ENCODE assay signal across 10 mouse cellular contexts in the genomic region with DNA sequence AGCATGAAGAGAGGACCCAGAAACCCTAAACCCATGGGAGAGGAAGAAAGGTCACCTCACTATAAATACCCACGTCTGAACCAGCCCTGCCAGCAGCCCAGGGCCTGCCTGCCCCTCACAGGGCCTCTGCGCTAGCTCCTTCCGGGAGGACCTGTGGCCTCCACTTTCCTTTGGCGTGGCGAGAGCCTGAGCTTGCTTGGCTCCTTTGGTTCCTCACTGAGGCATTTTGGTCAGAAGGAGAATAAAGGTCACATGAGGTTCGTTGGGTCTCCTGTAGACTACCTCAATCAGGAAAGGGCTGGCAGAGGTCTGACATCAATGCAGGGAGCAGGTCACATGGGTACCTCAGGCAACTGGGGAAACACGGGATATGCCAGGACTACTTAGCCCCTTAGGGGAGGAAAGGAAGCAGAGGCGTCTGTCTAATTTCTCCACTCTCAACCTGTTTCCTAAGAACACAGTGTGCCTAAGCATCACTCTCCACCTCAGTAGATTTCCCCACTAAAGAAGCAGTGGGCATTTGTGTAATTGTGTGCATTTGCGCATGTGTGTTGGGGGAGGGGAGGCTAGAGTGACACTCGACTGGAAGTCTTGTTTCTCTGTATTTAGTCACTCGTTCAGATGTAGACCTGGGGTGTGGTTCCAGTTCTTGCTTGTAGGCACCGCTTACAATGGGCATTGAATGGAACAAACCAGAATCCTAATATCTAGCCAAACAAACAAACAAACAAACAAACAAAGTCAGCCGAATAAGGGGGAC. TPM values are rescaled to one million over a fixed set of nuclear protein-coding genes. Genes with fewer than 3 reads are reported as not detected.
DNase-seq lines count a peak whose midpoint lies in the region; ATAC-seq lines count a peak whose summit lies in the region.
"Had no signal": no experiment of that assay in that cellular context is flagged by ENCODE, and none has a peak within 500 bp of the region (broad histone marks: within the 10 kb centered on the region; RNA-seq: fewer than 3 reads in every experiment).

No protein-coding gene starts in this region.

- peaks cover 52% of the 10 kb centered on the region for H3K4me1 ChIP-seq in liver, embryonic 15.5 days (replicated peaks)
- peaks cover 30% of the 10 kb centered on the region for H3K4me1 ChIP-seq in liver, embryonic 11.5 days (replicated peaks; ENCODE audit: control insufficient read depth, insufficient read depth, low read length)
- H3K4me1 ChIP-seq in heart, embryonic 11.5 days (ENCODE audit: control insufficient read depth, insufficient read depth, low read length) = peaks cover 43% of the 10 kb centered on the region

- no peaks in the 10 kb centered on the region for H3K36me3 ChIP-seq in liver, embryonic 15.5 days (replicated peaks)
- H3K36me3 ChIP-seq in liver, embryonic 11.5 days (ENCODE audit: control insufficient read depth, insufficient read depth, low read length) = no peaks in the 10 kb centered on the region
- peaks cover 9% of the 10 kb centered on the region for H3K36me3 ChIP-seq in heart, embryonic 11.5 days (ENCODE audit: control insufficient read depth, insufficient read depth, low read length)

- peak overlapping the region; percentile 51; the same call in 1 of the 2 replicates for H3K27ac ChIP-seq in liver, embryonic 15.5 days (replicated peaks)
- H3K27ac ChIP-seq in liver, embryonic 11.5 days (ENCODE audit: low read depth, low read length) = no peak overlapping the region; the same call in 1 of the 2 replicates
- H3K27ac ChIP-seq in heart, embryonic 11.5 days (ENCODE audit: low read depth, low read length) = peak overlapping the region; percentile 54

- ATAC-seq in liver, embryonic 15.5 days (ENCODE audit: insufficient read depth) = no peak
- ATAC-seq in liver, embryonic 11.5 days (replicated peaks; ENCODE audit: low FRiP score) = no peak
- no peak for ATAC-seq in heart, embryonic 11.5 days (replicated peaks; ENCODE audit: insufficient number of reproducible peaks, low FRiP score, low TSS enrichment)
- peak; percentile 28 for ATAC-seq in megakaryocyte, adult 5-6 weeks (ENCODE audit: poor library complexity, severe bottlenecking)

- H3K9ac ChIP-seq in liver, embryonic 15.5 days = no peak overlapping the region
- no peak overlapping the region for H3K9ac ChIP-seq in liver, embryonic 11.5 days (ENCODE audit: low read depth, low read length)
- 0 out of 2 replicates have a peak overlapping the region, but pooled peaks have one; percentile 3 for H3K9ac ChIP-seq in heart, embryonic 11.5 days (ENCODE audit: low read depth, low read length)

- H3K27me3 ChIP-seq in liver, embryonic 15.5 days = no peaks in the 10 kb centered on the region
- H3K27me3 ChIP-seq in liver, embryonic 11.5 days (replicated peaks; ENCODE audit: control insufficient read depth, insufficient read depth, low read length) = no peaks in the 10 kb centered on the region
- no peaks in the 10 kb centered on the region for H3K27me3 ChIP-seq in heart, embryonic 11.5 days (ENCODE audit: control insufficient read depth, insufficient read depth, low read length)

- no peak overlapping the region for H3K4me3 ChIP-seq in liver, embryonic 15.5 days (replicated peaks)
- H3K4me3 ChIP-seq in liver, embryonic 11.5 days (ENCODE audit: low read depth, low read length) = no peak overlapping the region
- H3K4me3 ChIP-seq in heart, embryonic 11.5 days (ENCODE audit: low read depth, low read length) = no peak overlapping the region

- DNase-seq in liver, embryonic 11.5 days (ENCODE audit: low spot score) = no peak
- peak; percentile 73 for DNase-seq in R1 (ENCODE audit: low read depth, low spot score)
- DNase-seq in testis, postnatal 14 days (ENCODE audit: low spot score) = no peak
- no peak for DNase-seq in urinary bladder, postnatal 4 days (ENCODE audit: low spot score in 2 of 2)
- no peak for DNase-seq in adrenal gland, adult 2 months
- DNase-seq: cerebellum, postnatal 36 days had no signal

- no peaks in the 10 kb centered on the region for H3K9me3 ChIP-seq in liver, embryonic 15.5 days (replicated peaks)
- no peaks in the 10 kb centered on the region for H3K9me3 ChIP-seq in liver, embryonic 11.5 days (ENCODE audit: control insufficient read depth, low read length)
- no peaks in the 10 kb centered on the region for H3K9me3 ChIP-seq in heart, embryonic 11.5 days (replicated peaks; ENCODE audit: control insufficient read depth, low read length)

- H3K4me2 ChIP-seq in liver, embryonic 15.5 days = no peak overlapping the region
- no peak overlapping the region; the same call in 1 of the 2 replicates for H3K4me2 ChIP-seq in liver, embryonic 11.5 days
- H3K4me2 ChIP-seq in heart, embryonic 11.5 days = peak overlapping the region; percentile 34

- WGBS in liver, embryonic 15.5 days (ENCODE audit: insufficient replicate concordance) = 38% methylated on average over 13 of the region's 13 CpGs
- WGBS in liver, embryonic 11.5 days = 57% methylated on average over 13 of the region's 13 CpGs
- 47% methylated on average over 13 of the region's 13 CpGs for WGBS in heart, embryonic 11.5 days (ENCODE audit: insufficient replicate concordance)

RNA-seq across cellular contexts. Expression of gene Apobec2, which starts 5.6 kb away (rescaled TPM):
- polyA plus RNA-seq in liver, embryonic 15.5 days (2015; fragmentation: Nextera tagmentation; extraction: Ambion mirVana) = 2.5 and 4.3 TPM in 2 replicates
- 2.5 and 3.0 TPM in 2 replicates for polyA plus RNA-seq in liver, embryonic 11.5 days (2014; fragmentation: Nextera tagmentation; extraction: Ambion mirVana)
- 213 and 216 TPM in 2 replicates for polyA plus RNA-seq in heart, embryonic 11.5 days (2014; fragmentation: Nextera tagmentation; extraction: Ambion mirVana)
- 0.45 TPM in 1 of 2 replicates, not detected in the other for total RNA-seq in megakaryocyte, adult 5-6 weeks (2015)
- total RNA-seq in megakaryocyte, adult 5-6 weeks (2017) = 0.20 TPM in 1 of 2 replicates, not detected in the other
- total RNA-seq in adrenal gland, adult 2 months (2021) = 1 to 10 TPM; 1.7 to 2.0 TPM
- polyA plus RNA-seq in adrenal gland, adult 2 months (2012; rRNA removed) = 0.28 and 0.58 TPM in 2 replicates
- polyA plus RNA-seq: liver, adult 2 months had no signal

RNA-seq across cellular contexts. Expression of gene Oard1, which starts 17.4 kb away (rescaled TPM):
- 42.8 and 44.0 TPM in 2 replicates for polyA plus RNA-seq in liver, embryonic 15.5 days (2015; fragmentation: Nextera tagmentation; extraction: Ambion mirVana)
- 76.8 and 80.2 TPM in 2 replicates for polyA plus RNA-seq in liver, embryonic 11.5 days (2014; fragmentation: Nextera tagmentation; extraction: Ambion mirVana)
- 47.4 and 48.0 TPM in 2 replicates for polyA plus RNA-seq in heart, embryonic 11.5 days (2014; fragmentation: Nextera tagmentation; extraction: Ambion mirVana)
- total RNA-seq in megakaryocyte, adult 5-6 weeks (2015) = 40.3 and 42.5 TPM in 2 replicates
- 52.8 and 53.3 TPM in 2 replicates for total RNA-seq in megakaryocyte, adult 5-6 weeks (2017)
- 10 to 100 TPM; 14.6 to 19.6 TPM for total RNA-seq in adrenal gland, adult 2 months (2021)
- polyA plus RNA-seq in adrenal gland, adult 2 months (2012; rRNA removed) = 2.5 TPM in 2 replicates

RNA-seq across cellular contexts. Expression of gene Nfya, which starts 17.5 kb away (rescaled TPM):
- polyA plus RNA-seq in liver, embryonic 15.5 days (2015; fragmentation: Nextera tagmentation; extraction: Ambion mirVana) = 8.0 TPM in 2 replicates
- polyA plus RNA-seq in liver, embryonic 11.5 days (2014; fragmentation: Nextera tagmentation; extraction: Ambion mirVana) = 18.7 and 20.4 TPM in 2 replicates
- polyA plus RNA-seq in heart, embryonic 11.5 days (2014; fragmentation: Nextera tagmentation; extraction: Ambion mirVana) = 16.9 and 19.6 TPM in 2 replicates
- total RNA-seq in megakaryocyte, adult 5-6 weeks (2015) = 83.3 and 85.2 TPM in 2 replicates
- total RNA-seq in megakaryocyte, adult 5-6 weeks (2017) = 32.8 and 47.1 TPM in 2 replicates
- total RNA-seq in adrenal gland, adult 2 months (2021) = 10 to 100 TPM; 26.4 to 41.3 TPM
- 45.1 and 55.8 TPM in 2 replicates for polyA plus RNA-seq in adrenal gland, adult 2 months (2012; rRNA removed)

RNA-seq across cellular contexts. Expression of gene Tspo2, which starts 24.2 kb away (rescaled TPM):
- 182 and 191 TPM in 2 replicates for polyA plus RNA-seq in liver, embryonic 15.5 days (2015; fragmentation: Nextera tagmentation; extraction: Ambion mirVana)
- 68.1 and 68.7 TPM in 2 replicates for polyA plus RNA-seq in liver, embryonic 11.5 days (2014; fragmentation: Nextera tagmentation; extraction: Ambion mirVana)
- polyA plus RNA-seq in heart, embryonic 11.5 days (2014; fragmentation: Nextera tagmentation; extraction: Ambion mirVana) = 2.1 TPM in 2 replicates
- total RNA-seq in megakaryocyte, adult 5-6 weeks (2015) = 3.2 and 5.3 TPM in 2 replicates
- total RNA-seq in megakaryocyte, adult 5-6 weeks (2017) = 4.4 and 14.3 TPM in 2 replicates
- total RNA-seq in adrenal gland, adult 2 months (2021) = not detected
- polyA plus RNA-seq in adrenal gland, adult 2 months (2012; rRNA removed) = not detected in 2 replicates
- total RNA-seq: liver, adult 2 months had no signal
- polyA plus RNA-seq: liver, adult 2 months had no signal

RNA-seq across cellular contexts. Expression of gene Unc5cl, which starts 27.5 kb away (rescaled TPM):
- 4.0 and 5.2 TPM in 2 replicates for polyA plus RNA-seq in liver, embryonic 15.5 days (2015; fragmentation: Nextera tagmentation; extraction: Ambion mirVana)
- polyA plus RNA-seq in liver, embryonic 11.5 days (2014; fragmentation: Nextera tagmentation; extraction: Ambion mirVana) = 1.0 and 2.0 TPM in 2 replicates
- polyA plus RNA-seq in heart, embryonic 11.5 days (2014; fragmentation: Nextera tagmentation; extraction: Ambion mirVana) = 0.17 and 0.23 TPM in 2 replicates
- 0.38 TPM in 1 of 2 replicates, not detected in the other for total RNA-seq in megakaryocyte, adult 5-6 weeks (2015)
- total RNA-seq in megakaryocyte, adult 5-6 weeks (2017) = 0.37 and 0.40 TPM in 2 replicates
- total RNA-seq in adrenal gland, adult 2 months (2021) = not detected
- not detected in 2 replicates for polyA plus RNA-seq in adrenal gland, adult 2 months (2012; rRNA removed)
- total RNA-seq: liver, adult 2 months had no signal

Comparison
In these comparisons a context has a peak if more than half of its experiments do, and no peak if none do; other contexts are left out.
1. RNA of gene Apobec2, which starts 5.6 kb away (polyA plus RNA-seq): 213 to 216 TPM in heart, embryonic 11.5 days; 2.5 to 4.3 TPM in liver, embryonic 15.5 days, 2.5 to 3.0 TPM in liver, embryonic 11.5 days and 0.28 to 0.58 TPM in adrenal gland, adult 2 months; every median in the first group is over 10 times any median in the second.
2. RNA of gene Oard1, which starts 17.4 kb away (polyA plus RNA-seq): 76.8 to 80.2 TPM in liver, embryonic 11.5 days, 47.4 to 48.0 TPM in heart, embryonic 11.5 days and 42.8 to 44.0 TPM in liver, embryonic 15.5 days; 2.5 TPM in adrenal gland, adult 2 months; every median in the first group is over 10 times any median in the second.